Mouse (Mus musculus) thymus, adult 2 months (tissue): ENCODE measurements at regions not wholly inside any gene's neighbourhood (a gene's known extent, or its start where the extent isn't known, plus 50 kb on each side); places are given as distances from the start of the nearest gene placed in this dataset.

Experiments
- CTCF ChIP-seq: fragments of 200-500 bp; IDR thresholded peaks from 2 replicates; pipeline ENCODE4 v1.5.1; 2012; ENCODE audit warnings: mild to moderate bottlenecking, control low read depth, low read length, moderate library complexity, borderline replicate concordance; ENCODE audit not compliant: control insufficient read depth, poor library complexity, insufficient read depth; ENCODE audit errors: extremely low read depth
- POLR2A ChIP-seq: fragments of 200-500 bp; IDR thresholded peaks from 2 replicates; pipeline ENCODE4 v1.6.1; 2012; ENCODE audit warnings: mild to moderate bottlenecking, low read length, control low read depth, moderate library complexity; ENCODE audit not compliant: control insufficient read depth, poor library complexity, insufficient read depth; ENCODE audit errors: extremely low read depth

- TF ChIP-seq POLR2A (no peak), CTCF (no peak)
Observed at GRCm38 (mm10) chr2:117910781-117911180, 200.9 kb upstream of the Thbs1 start.
